Mouse (Mus musculus) monocyte, adult 59 days (primary cell): Measurements from ENCODE around the gene Met. TPM values are rescaled to one million over a fixed set of nuclear protein-coding genes. Genes with fewer than 3 reads are reported as not detected.

Experiments used
- total RNA-seq, 2 experiments: library from RNA; stranded (reverse); gene quantifications; one replicate each; pipeline ENCODE4 v1.2.4; 2023

The Met gene
- 10 to 100 TPM in 1 of 2 experiments, 1 to 10 TPM in 1; 7.9 to 13.3 TPM for total RNA-seq

GRCm38 (mm10) chr6:17463434-17464280 is at the start of gene Met:
Gene Met (plus strand): TSS chr6:17463800.

Other genes with a start within 250 kb of the Met start
- 1 to 10 TPM; 4.1 to 4.9 TPM for gene Cav2, start 182.6 kb upstream of the Met start, total RNA-seq
- gene Cav1, start 157.5 kb upstream of the Met start, total RNA-seq: 1 to 10 TPM; 1.9 to 3.4 TPM
- 100 to 1,000 TPM; 394 to 420 TPM for gene Capza2, start 172.4 kb downstream of the Met start, total RNA-seq
- 10 to 100 TPM in 1 of 2 experiments, 1 to 10 TPM in 1; 9.0 to 18.3 TPM for gene St7, start 229.1 kb downstream of the Met start, total RNA-seq